Mouse (Mus musculus): ENCODE results near the gene Phka1.
"Not testable (repeated sequence)": the region's sequence is repeated elsewhere in the genome, so short reads cannot be mapped to it uniquely, and the experiment has no call there.

The Phka1 gene

GRCm38 (mm10) chrX:102643823-102644572 lies at the start of gene Phka1:
TSS of gene Phka1 (minus strand) at chrX:102644246.
- peak; percentile 11 for DNase-seq (ENCODE audit: low read depth, low spot score)

- DNase-seq (ENCODE audit: low read depth, low spot score), result peak; percentile 2
Observed at GRCm38 (mm10) chrX:102689252-102689651, 45.2 kb upstream of the Phka1 start.

- not testable (repeated sequence) for DNase-seq (ENCODE audit: low read depth, low spot score)
Observed at GRCm38 (mm10) chrX:102686872-102687271, 42.8 kb upstream of the Phka1 start, which contains the start of gene Gm3880. TSS of gene Gm3880 (minus strand) at chrX:102686972.

- not testable (repeated sequence) for DNase-seq (ENCODE audit: low read depth, low spot score)
Observed at GRCm38 (mm10) chrX:102684706-102685105, 40.7 kb upstream of the Phka1 start.

- DNase-seq (ENCODE audit: low read depth, low spot score), result no peak
Observed at GRCm38 (mm10) chrX:102666641-102667040, 22.6 kb upstream of the Phka1 start.

- no peak for DNase-seq (ENCODE audit: low read depth, low spot score)
Observed at GRCm38 (mm10) chrX:102660712-102661111, 16.7 kb upstream of the Phka1 start.

DNA sequence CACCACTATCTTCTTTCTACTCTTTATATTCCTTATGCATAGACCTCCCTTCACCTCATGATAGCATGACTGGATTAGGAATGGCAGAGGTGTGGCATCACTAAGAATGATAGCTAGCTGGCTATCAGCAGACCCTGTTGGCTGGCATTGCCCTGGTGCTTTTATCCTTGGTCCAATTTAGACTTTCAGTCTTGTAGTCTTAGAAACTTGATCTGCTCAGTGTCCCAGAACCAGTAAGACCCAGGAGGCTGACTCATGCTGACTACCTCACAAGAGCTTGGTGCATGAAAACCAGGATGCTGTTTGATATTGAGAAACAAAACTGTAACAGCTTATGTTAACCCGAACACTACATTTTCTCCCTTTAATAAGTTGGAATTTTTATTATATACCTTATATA lies 1.6 kb upstream of the Phka1 start:
- DNase-seq (ENCODE audit: low read depth, low spot score), result no peak

GRCm38 (mm10) chrX:102645146-102645545 lies 1.1 kb upstream of the Phka1 start:
- no peak for DNase-seq (ENCODE audit: low read depth, low spot score)

GRCm38 (mm10) chrX:102644573-102644951 lies 516 bp upstream of the Phka1 start:
- no peak for DNase-seq (ENCODE audit: low read depth, low spot score)

DNA sequence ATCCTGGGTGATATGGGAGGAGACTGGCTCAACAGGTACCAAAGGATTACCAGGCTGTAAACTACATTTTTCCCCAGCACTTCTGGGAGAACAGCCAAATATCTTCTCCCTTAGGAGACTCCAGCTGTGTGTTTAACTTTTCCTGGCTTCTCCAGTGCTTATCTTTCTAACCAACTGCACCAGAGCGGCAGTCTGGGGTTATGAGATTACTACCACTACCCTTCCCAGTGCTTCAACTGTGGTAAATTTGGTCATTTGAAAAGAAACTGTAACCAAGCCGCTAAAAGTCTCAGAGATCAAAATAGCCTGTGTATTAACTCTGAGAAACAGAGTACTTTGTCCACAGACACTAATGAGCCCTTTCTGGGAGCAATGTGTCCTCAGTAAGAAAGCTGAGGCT lies 42.8 kb downstream of the Phka1 start:
- no peak for DNase-seq (ENCODE audit: low read depth, low spot score)

DNA sequence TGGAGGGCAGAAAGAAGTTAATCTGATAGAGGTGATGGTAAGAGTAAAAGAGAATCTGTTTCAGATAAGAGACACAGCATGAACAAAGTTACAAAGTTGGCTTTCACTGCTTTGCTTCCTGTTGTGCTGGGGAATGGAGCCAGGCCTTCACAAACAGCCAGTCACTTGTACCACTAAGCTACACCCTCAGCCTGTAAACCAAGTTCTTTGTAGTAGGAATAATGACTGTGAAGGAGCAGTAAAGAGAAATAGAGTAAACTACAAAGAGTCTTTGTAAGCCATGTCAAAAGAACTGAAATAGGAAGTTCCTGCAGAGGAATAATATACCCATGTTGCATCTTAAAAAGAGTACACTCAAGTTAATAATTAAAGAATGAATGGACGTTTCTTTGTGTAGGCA lies 55.5 kb downstream of the Phka1 start:
- no peak for DNase-seq (ENCODE audit: low read depth, low spot score)

DNA sequence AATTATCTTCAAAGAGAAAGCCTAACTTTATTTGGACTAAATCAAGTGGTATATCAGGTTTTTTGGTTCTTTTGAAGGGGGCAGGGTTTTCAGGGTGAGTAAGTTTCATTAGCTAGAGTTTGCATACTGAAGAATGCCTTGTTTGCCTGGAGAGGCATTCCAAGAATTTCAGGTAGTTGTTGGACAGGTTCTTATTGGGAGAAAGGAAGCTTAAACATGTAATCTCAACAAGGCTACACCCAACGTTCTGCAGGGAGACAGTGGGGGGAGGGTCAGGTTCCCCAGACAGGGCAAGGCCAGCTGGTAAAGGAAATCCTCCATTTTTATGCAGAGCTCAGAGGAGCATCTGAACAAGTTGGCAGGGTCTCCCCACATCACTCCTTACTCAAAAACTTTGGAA lies 72.9 kb downstream of the Phka1 start:
- DNase-seq (ENCODE audit: low read depth, low spot score), result no peak

- no peak for DNase-seq (ENCODE audit: low read depth, low spot score)
Observed at GRCm38 (mm10) chrX:102556906-102557305, 87.1 kb downstream of the Phka1 start.

GRCm38 (mm10) chrX:102509205-102509604 lies 134.8 kb downstream of the Phka1 start:
- no peak for DNase-seq (ENCODE audit: low read depth, low spot score)

- peak; percentile 58 for DNase-seq (ENCODE audit: low read depth, low spot score)
Observed at GRCm38 (mm10) chrX:102504644-102505481, 139.2 kb downstream of the Phka1 start, which contains the start of gene Hdac8. TSS of gene Hdac8 (minus strand) at chrX:102505359.

- no peak for DNase-seq (ENCODE audit: low read depth, low spot score)
Observed at GRCm38 (mm10) chrX:102504179-102504578, 139.9 kb downstream of the Phka1 start.

- DNase-seq (ENCODE audit: low read depth, low spot score), result peak; percentile 1
Observed at GRCm38 (mm10) chrX:102493992-102494730, 149.9 kb downstream of the Phka1 start.

- no peak for DNase-seq (ENCODE audit: low read depth, low spot score)
Observed at GRCm38 (mm10) chrX:102485575-102485974, 158.5 kb downstream of the Phka1 start.

DNA sequence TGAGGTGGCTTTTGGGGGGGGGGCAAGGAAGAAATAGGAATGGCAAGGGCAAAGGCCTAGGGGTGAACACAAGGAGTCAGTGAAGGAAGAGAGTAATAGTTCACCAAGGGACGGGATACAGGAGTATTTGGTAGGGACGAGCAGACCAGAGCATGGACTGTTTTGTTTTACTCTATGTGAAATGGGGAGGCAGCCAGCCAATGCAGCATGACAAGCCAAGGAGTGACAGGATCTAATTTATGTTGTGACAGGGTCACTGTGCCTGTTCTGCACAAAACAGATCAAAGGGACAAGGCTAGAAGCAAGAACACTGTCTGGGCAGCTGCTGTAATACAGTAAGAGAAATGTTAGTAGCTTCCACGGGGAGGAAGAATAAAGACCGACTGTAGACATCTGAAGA lies 164.4 kb downstream of the Phka1 start:
- no peak for DNase-seq (ENCODE audit: low read depth, low spot score)

DNA sequence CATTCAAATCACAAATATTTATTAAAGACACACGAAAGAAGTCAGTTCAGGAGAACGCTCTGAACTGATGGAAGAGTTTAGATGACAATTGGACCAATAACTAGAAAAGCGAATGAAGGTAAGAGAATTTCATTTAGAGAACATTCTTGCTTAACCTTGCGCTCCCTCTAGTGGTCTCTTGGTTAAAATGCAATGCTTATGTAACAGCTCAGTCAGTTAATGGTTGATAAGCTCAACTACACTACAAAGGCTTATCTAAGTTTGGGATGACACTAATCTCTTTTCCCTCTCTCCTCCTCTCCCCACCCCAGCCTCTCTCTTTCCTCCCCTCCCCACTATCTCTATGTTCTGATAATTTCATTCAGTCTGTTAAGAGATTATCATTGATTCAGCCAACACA lies 165.1 kb downstream of the Phka1 start:
- peak; percentile 50 for DNase-seq (ENCODE audit: low read depth, low spot score)

GRCm38 (mm10) chrX:102478481-102478880 lies 165.6 kb downstream of the Phka1 start:
- DNase-seq (ENCODE audit: low read depth, low spot score), result no peak

DNA sequence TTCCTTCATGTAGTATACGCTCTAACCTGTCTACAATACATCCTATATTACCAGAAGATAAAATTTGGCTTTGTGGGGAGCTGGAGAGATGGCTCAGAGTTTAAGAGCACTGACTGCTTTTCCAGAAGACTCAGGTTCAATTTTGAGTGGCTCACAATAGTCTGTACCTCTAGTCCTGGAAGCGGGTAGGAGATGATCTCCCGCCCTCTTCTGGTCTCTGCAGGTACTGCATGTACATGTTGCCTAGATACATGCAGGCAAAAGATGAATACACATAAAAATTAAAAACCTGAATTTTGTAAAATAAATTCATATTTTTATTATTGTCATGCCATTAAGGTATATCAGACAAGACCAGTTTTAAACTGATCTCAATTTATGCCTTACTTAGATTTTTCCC lies 167.3 kb downstream of the Phka1 start:
- DNase-seq (ENCODE audit: low read depth, low spot score), result peak; percentile 62

All from forelimb bud, embryonic 11.5 days (tissue).